In the genomic region with DNA sequence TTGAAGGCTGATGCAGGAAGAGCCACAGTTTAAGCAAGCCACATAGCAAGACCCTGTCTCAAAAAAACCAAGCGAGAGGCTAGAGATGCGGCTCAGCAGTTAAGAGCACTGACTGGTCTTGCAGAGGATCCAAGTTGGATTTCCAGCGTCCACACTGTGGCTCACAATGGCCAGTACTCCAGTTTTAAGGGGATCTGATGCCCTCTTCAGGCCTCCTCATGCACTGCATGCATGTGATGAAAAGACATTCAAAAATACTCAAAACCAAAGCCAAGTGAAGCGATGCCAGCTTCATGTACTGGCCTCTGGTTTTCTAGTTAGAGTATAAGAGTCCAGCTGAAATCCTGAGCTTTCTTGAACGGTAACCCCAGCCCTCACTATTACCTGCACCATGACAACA, we compare ENCODE assay signal across 10 mouse cellular contexts. TPM values are rescaled to one million over a fixed set of nuclear protein-coding genes. Genes with fewer than 3 reads are reported as not detected.
DNase-seq lines count a peak whose midpoint lies in the region; ATAC-seq and TF ChIP-seq lines count a peak whose summit lies in the region.
"Had no signal": no experiment of that assay in that cellular context is flagged by ENCODE, and none has a peak within 500 bp of the region (broad histone marks: within the 10 kb centered on the region; RNA-seq: fewer than 3 reads in every experiment).

No protein-coding gene starts in this region.

- no peak for DNase-seq in hindbrain, postnatal 0 days (ENCODE audit: low spot score)
- DNase-seq in hindbrain, embryonic 14.5 days (ENCODE audit: low spot score): no peak
- peak; percentile 27 for DNase-seq in thymus, postnatal 4 days
- DNase-seq in thymus, adult 18-20 months: no peak
- DNase-seq in left cerebral cortex, adult 18-20 months (ENCODE audit: low spot score in 2 of 2): no peak
- DNase-seq in urinary bladder, adult 18-20 months (ENCODE audit: low spot score in 2 of 2): no peak
- DNase-seq: gastrocnemius, postnatal 10 days; heart, postnatal 4 days; liver, embryonic 13.5 days had no signal

- H3K9me3 ChIP-seq in hindbrain, postnatal 0 days (ENCODE audit: low read length): no peaks in the 10 kb centered on the region
- no peaks in the 10 kb centered on the region for H3K9me3 ChIP-seq in hindbrain, embryonic 14.5 days (ENCODE audit: control insufficient read depth, low read length)
- H3K9me3 ChIP-seq in limb, embryonic 15.5 days: no peaks in the 10 kb centered on the region
- H3K9me3 ChIP-seq: liver, embryonic 13.5 days had no signal

- H3K36me3 ChIP-seq in hindbrain, postnatal 0 days (ENCODE audit: insufficient read depth, low read length): peaks cover 17% of the 10 kb centered on the region
- H3K36me3 ChIP-seq in hindbrain, embryonic 14.5 days (replicated peaks; ENCODE audit: control insufficient read depth, insufficient read depth): peaks cover 31% of the 10 kb centered on the region
- peaks cover 21% of the 10 kb centered on the region for H3K36me3 ChIP-seq in limb, embryonic 15.5 days

- H3K4me2 ChIP-seq in hindbrain, postnatal 0 days (ENCODE audit: low read depth, low read length): no peak overlapping the region
- no peak overlapping the region for H3K4me2 ChIP-seq in hindbrain, embryonic 14.5 days (replicated peaks)
- H3K4me2 ChIP-seq in limb, embryonic 15.5 days: no peak overlapping the region
- H3K4me2 ChIP-seq: liver, embryonic 13.5 days had no signal

- H3K27me3 ChIP-seq in hindbrain, postnatal 0 days (ENCODE audit: insufficient read depth, low read length): no peaks in the 10 kb centered on the region
- H3K27me3 ChIP-seq in hindbrain, embryonic 14.5 days (ENCODE audit: control insufficient read depth, insufficient read depth, low read length): no peaks in the 10 kb centered on the region
- no peaks in the 10 kb centered on the region for H3K27me3 ChIP-seq in limb, embryonic 15.5 days
- H3K27me3 ChIP-seq: liver, embryonic 13.5 days had no signal

- 82% methylated on average over 5 of the region's 5 CpGs for WGBS in hindbrain, postnatal 0 days
- WGBS in hindbrain, embryonic 14.5 days: 83% methylated on average over 5 of the region's 5 CpGs
- WGBS in limb, embryonic 15.5 days: 89% methylated on average over 5 of the region's 5 CpGs

- no peak overlapping the region for H3K4me3 ChIP-seq in hindbrain, postnatal 0 days (ENCODE audit: low read length)
- no peak overlapping the region for H3K4me3 ChIP-seq in hindbrain, embryonic 14.5 days (replicated peaks; ENCODE audit: low read length)
- H3K4me3 ChIP-seq in limb, embryonic 15.5 days: no peak overlapping the region
- H3K4me3 ChIP-seq: liver, embryonic 13.5 days had no signal

- H3K4me1 ChIP-seq in hindbrain, postnatal 0 days (ENCODE audit: insufficient read depth, low read length): peaks cover 13% of the 10 kb centered on the region
- H3K4me1 ChIP-seq in hindbrain, embryonic 14.5 days (replicated peaks; ENCODE audit: control insufficient read depth, insufficient read depth, low read length): peaks cover 15% of the 10 kb centered on the region
- H3K4me1 ChIP-seq in limb, embryonic 15.5 days: peaks cover 21% of the 10 kb centered on the region

- no peak for ATAC-seq in hindbrain, postnatal 0 days
- ATAC-seq in hindbrain, embryonic 14.5 days (ENCODE audit: low FRiP score): no peak
- no peak for ATAC-seq in limb, embryonic 15.5 days (ENCODE audit: insufficient number of reproducible peaks, low FRiP score, low TSS enrichment, low read depth)

- H3K9ac ChIP-seq in hindbrain, postnatal 0 days (replicated peaks; ENCODE audit: low read length): no peak overlapping the region
- no peak overlapping the region for H3K9ac ChIP-seq in hindbrain, embryonic 14.5 days
- H3K9ac ChIP-seq in limb, embryonic 15.5 days: no peak overlapping the region
- H3K9ac ChIP-seq: liver, embryonic 13.5 days had no signal

- no peak overlapping the region for H3K27ac ChIP-seq in hindbrain, postnatal 0 days
- H3K27ac ChIP-seq in hindbrain, embryonic 14.5 days: no peak overlapping the region
- peak overlapping the region; percentile 57 for H3K27ac ChIP-seq in limb, embryonic 15.5 days
- H3K27ac ChIP-seq: liver, embryonic 13.5 days had no signal

- TF ChIP-seq CTCF in hindbrain, postnatal 0 days (IDR thresholded peaks at IDR 0.05; ENCODE audit: low read depth): peak; percentile 48

RNA-seq across cellular contexts. Expression of gene Actr1a, which starts 5.7 kb away (rescaled TPM):
- total RNA-seq in hindbrain, postnatal 0 days (2014; rRNA removed): 321 and 337 TPM in 2 replicates
- polyA plus RNA-seq in hindbrain, postnatal 0 days (2015; fragmentation: Nextera tagmentation; extraction: Ambion mirVana): 278 and 295 TPM in 2 replicates
- 327 and 382 TPM in 2 replicates for polyA plus RNA-seq in hindbrain, embryonic 14.5 days (2014; fragmentation: Nextera tagmentation; extraction: Ambion mirVana)
- 145 and 156 TPM in 2 replicates for polyA plus RNA-seq in limb, embryonic 15.5 days (2015; fragmentation: Nextera tagmentation; extraction: Ambion mirVana)
- total RNA-seq in left cerebral cortex, adult 18-20 months (2021): 100 to 1,000 TPM; 196 to 198 TPM

RNA-seq across cellular contexts. Expression of gene Sufu, which starts 6.8 kb away (rescaled TPM):
- 21.4 and 21.9 TPM in 2 replicates for total RNA-seq in hindbrain, postnatal 0 days (2014; rRNA removed)
- 17.2 and 19.1 TPM in 2 replicates for polyA plus RNA-seq in hindbrain, postnatal 0 days (2015; fragmentation: Nextera tagmentation; extraction: Ambion mirVana)
- polyA plus RNA-seq in hindbrain, embryonic 14.5 days (2014; fragmentation: Nextera tagmentation; extraction: Ambion mirVana): 23.0 and 24.1 TPM in 2 replicates
- 32.8 and 33.6 TPM in 2 replicates for polyA plus RNA-seq in limb, embryonic 15.5 days (2015; fragmentation: Nextera tagmentation; extraction: Ambion mirVana)
- 10 to 100 TPM; 18.4 to 18.6 TPM for total RNA-seq in left cerebral cortex, adult 18-20 months (2021)

RNA-seq across cellular contexts. Expression of gene 2310034G01Rik, which starts 39.8 kb away (rescaled TPM):
- 0.89 and 3.3 TPM in 2 replicates for total RNA-seq in hindbrain, postnatal 0 days (2014; rRNA removed)
- 1.7 and 2.5 TPM in 2 replicates for polyA plus RNA-seq in hindbrain, postnatal 0 days (2015; fragmentation: Nextera tagmentation; extraction: Ambion mirVana)
- polyA plus RNA-seq in hindbrain, embryonic 14.5 days (2014; fragmentation: Nextera tagmentation; extraction: Ambion mirVana): 2.5 and 2.8 TPM in 2 replicates
- polyA plus RNA-seq in limb, embryonic 15.5 days (2015; fragmentation: Nextera tagmentation; extraction: Ambion mirVana): 1.5 and 2.1 TPM in 2 replicates
- under 1 TPM; 0.79 to 0.98 TPM for total RNA-seq in left cerebral cortex, adult 18-20 months (2021)

RNA-seq across cellular contexts. Expression of gene Mfsd13a, which starts 49.0 kb away (rescaled TPM):
- total RNA-seq in hindbrain, postnatal 0 days (2014; rRNA removed): 7.5 and 12.3 TPM in 2 replicates
- polyA plus RNA-seq in hindbrain, postnatal 0 days (2015; fragmentation: Nextera tagmentation; extraction: Ambion mirVana): 9.9 and 10.5 TPM in 2 replicates
- polyA plus RNA-seq in hindbrain, embryonic 14.5 days (2014; fragmentation: Nextera tagmentation; extraction: Ambion mirVana): 9.9 and 10.0 TPM in 2 replicates
- 3.1 and 3.6 TPM in 2 replicates for polyA plus RNA-seq in limb, embryonic 15.5 days (2015; fragmentation: Nextera tagmentation; extraction: Ambion mirVana)
- total RNA-seq in left cerebral cortex, adult 18-20 months (2021): 10 to 100 TPM; 22.7 to 26.4 TPM

RNA-seq across cellular contexts. Expression of gene Cuedc2, which starts 51.4 kb away (rescaled TPM):
- total RNA-seq in hindbrain, postnatal 0 days (2014; rRNA removed): 125 and 134 TPM in 2 replicates
- 312 and 326 TPM in 2 replicates for polyA plus RNA-seq in hindbrain, postnatal 0 days (2015; fragmentation: Nextera tagmentation; extraction: Ambion mirVana)
- 318 and 321 TPM in 2 replicates for polyA plus RNA-seq in hindbrain, embryonic 14.5 days (2014; fragmentation: Nextera tagmentation; extraction: Ambion mirVana)
- polyA plus RNA-seq in limb, embryonic 15.5 days (2015; fragmentation: Nextera tagmentation; extraction: Ambion mirVana): 150 and 176 TPM in 2 replicates
- total RNA-seq in left cerebral cortex, adult 18-20 months (2021): 100 to 1,000 TPM; 199 to 202 TPM
